Mouse (Mus musculus) brain, embryonic 14.5 days (tissue): Measurements from ENCODE around the gene Fads2. TPM values are rescaled to one million over a fixed set of nuclear protein-coding genes. Genes with fewer than 3 reads are reported as not detected.

Experiments
- DNase-seq: peaks from one replicate; pipeline ENCODE4 v3.0.0-alpha.2; 2011; ENCODE audit warnings: low read depth
- CTCF ChIP-seq: fragments of 200-500 bp; IDR thresholded peaks from 2 replicates; pipeline ENCODE4 v1.5.1; 2012; ENCODE audit warnings: inconsistent platforms, mild to moderate bottlenecking, moderate library complexity, borderline replicate concordance; ENCODE audit not compliant: insufficient read depth, insufficient read length; ENCODE audit errors: extremely low read depth
- POLR2A ChIP-seq: fragments of 200-500 bp; IDR thresholded peaks from 2 replicates; pipeline ENCODE4 v1.6.1; 2012; ENCODE audit warnings: mild to moderate bottlenecking, inconsistent platforms, borderline replicate concordance; ENCODE audit not compliant: poor library complexity, insufficient read depth, insufficient read length, severe bottlenecking; ENCODE audit errors: extremely low read depth
- polyA plus RNA-seq: library from polyadenylated mRNA; depleted of rRNA; stranded (reverse); fragments of >200 nt; gene quantifications from 2 replicates; pipeline ENCODE4 v1.2.3, GENCODE M21; 2012

Gene Fads2
- polyA plus RNA-seq, 1 experiment: 216 TPM

DNA sequence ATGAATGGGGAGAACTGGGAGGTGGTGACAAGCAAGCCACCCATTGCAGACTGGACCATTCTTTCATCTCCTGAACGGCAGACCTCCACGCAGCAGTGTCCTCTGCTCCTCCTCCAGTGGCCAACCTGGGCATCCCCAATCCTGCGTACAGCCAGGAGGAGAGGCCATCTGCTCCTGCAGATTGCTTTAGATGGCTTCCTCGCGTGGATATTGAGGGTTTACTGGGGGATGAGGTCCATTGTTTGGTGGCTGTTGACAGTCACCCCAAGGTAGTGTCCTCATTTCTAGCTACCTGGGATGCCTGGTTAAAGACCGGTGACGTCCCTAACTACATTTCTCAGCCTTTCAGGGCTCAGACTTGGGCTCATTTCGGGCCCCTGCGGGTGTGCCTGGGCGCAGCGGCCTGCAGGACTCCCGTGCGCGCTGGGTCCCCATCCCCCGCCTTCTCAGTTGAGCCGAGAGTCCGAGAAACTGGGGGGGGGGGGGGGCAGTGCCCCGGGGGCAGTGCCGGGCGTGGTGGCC, 60.6 kb downstream of the Fads2 start:
- no peak for DNase-seq
- TF ChIP-seq POLR2A: no peak
- no peak for TF ChIP-seq CTCF

GRCm38 (mm10) chr19:10039615-10040014, 61.9 kb downstream of the Fads2 start:
- TF ChIP-seq CTCF (peak; percentile 14; the same call in 1 of the 2 replicates), POLR2A (no peak)
- DNase-seq: no peak

- DNase-seq: peak; percentile 64
Measured at GRCm38 (mm10) chr19:10038910-10039309, 62.6 kb downstream of the Fads2 start.

DNA sequence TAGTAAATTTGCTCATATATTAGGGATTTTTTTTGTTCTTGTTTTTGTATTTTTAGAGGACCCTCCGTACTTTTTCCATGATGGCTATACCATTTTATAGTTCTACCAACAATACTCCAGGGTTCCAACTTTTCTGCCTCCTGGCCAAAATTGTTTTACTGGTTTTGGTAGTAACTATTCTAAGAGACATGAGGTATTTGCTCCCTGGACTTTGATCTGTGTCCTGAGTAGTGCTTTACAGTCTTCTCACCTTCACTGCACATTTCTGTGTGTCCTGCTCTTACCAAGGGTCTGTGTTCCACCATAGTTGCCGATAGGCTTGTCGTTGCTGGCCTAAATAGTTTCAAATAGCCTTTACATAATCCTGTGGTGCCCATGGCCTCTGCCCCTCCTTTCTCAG, 63.2 kb downstream of the Fads2 start:
- TF ChIP-seq CTCF (no peak), POLR2A (no peak)

More at GRCm38 (mm10) chr19:10038910-10039309, 62.6 kb downstream of the Fads2 start:
- no peak for TF ChIP-seq CTCF

DNA sequence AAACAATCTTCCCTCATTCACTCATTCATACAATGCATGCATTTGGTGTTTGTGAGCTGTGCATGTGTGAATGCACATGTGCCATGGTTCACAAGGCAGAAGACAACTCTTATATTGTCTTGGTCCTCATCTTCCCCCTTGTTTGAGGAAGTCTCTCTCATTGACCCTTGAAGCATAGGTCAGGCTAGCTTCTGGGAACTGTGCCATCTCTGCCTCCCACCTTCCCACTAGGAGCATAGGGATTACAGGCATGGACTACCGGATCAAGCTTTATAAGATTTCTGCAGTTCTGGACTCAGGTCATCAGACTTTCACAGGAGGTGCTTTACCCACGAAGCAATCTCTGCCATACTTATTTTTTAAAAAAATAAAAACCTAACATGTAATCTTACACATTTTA, 64.0 kb downstream of the Fads2 start:
- TF ChIP-seq CTCF (no peak), POLR2A (no peak)
- no peak for DNase-seq

More for the DNA sequence above, 63.2 kb downstream of the Fads2 start:
- no peak for DNase-seq

GRCm38 (mm10) chr19:10034785-10035447, 66.6 kb downstream of the Fads2 start:
- DNase-seq: peak; percentile 80
- TF ChIP-seq POLR2A: no peak
- peak; percentile 87 for TF ChIP-seq CTCF

DNA sequence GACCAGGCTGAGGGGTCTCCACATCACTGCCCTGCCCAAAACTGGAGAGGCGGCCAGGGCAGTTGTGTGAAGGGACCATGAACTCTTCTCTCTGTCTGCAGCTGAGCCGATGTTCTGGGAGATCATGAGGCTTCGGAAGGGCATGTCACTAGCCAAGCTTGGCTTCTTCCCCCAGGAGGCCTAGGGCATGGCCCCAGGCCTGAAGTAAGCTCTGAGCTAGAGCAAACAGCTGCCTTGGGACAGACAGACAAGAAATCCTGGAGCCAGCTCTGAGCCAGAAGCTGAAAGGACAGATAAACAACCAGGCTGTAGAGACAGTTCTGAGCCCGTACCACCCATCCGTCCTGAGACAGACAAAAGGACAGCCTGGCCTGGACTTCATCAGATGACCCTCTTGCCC, 67.2 kb downstream of the Fads2 start:
- TF ChIP-seq CTCF (no peak), POLR2A (no peak)
- no peak for DNase-seq

DNA sequence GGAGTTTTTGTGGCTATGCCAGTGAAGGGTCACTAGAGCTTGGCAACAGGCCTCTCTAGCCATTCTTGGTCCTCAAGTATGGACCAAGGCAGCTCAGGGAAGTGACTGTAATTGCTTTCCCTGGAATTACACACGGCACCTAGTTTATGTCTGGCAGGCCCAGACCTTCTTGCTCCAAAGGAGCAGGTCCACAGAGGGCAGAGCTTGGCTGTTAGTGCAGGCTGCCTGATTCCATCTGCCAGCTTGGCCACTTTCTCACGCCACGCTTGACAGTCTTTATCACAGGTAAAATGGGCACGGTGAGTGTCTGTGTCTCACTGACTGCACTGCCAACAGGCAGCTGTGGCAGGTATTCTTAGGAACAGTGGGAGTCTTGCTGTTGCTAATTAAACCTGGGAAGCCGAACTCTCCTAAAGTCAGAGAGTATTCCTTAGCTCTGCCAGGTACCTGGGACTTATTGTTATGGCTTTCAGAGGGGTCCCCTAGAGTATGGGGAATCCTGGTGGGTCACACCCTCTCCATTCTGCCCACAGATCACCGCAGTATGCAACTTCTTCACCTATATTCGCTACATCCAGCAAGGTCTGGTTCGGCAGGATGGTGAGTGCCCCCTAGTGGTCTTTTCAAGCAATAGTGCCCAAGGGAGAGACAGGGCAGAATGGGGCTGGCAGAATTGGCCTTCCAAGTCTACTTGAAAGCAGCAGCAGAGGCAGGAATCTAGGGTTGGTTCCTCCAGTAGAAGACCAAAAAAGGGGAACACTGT, 68.2 kb downstream of the Fads2 start:
- TF ChIP-seq CTCF: peak; percentile 90
- TF ChIP-seq POLR2A: no peak
- peak; percentile 79 for DNase-seq

- TF ChIP-seq CTCF (no peak), POLR2A (no peak)
- DNase-seq: no peak
Measured at GRCm38 (mm10) chr19:10029746-10030145, 71.8 kb downstream of the Fads2 start.

DNA sequence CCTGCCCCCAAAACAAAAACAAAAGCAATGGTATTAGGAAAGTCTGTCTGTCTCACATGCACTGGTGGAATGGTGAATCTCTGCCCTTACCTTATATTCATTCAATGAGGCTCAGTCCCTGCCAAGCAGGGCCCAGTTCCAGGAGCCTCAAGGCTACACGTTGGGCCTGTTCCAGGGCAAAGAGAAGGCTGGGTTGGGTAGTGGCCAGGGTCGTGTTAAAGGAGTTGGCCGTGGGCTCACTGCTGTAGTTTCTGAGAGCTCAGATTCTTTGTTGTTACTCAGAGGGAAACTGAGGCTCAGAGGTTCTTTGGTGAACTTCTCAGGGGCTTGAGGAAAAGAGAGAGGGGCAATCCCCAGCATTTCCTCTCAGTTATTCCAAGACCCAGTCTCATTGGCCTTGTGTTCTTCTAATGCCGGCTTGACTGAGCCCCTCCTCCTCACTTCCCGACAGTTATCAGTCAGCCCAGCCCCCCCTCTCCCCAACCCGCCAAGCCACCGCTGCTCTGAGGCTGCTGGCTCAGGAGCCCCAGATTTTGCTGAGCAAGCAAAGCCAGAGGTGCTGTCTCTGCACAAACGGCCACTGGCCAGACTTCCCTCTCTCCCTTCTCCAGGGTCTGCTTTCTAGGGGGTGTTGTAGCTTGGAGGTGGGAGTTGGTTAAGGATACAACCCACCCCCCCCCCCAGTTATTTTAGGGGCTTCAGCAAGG, 76.2 kb downstream of the Fads2 start:
- DNase-seq: peak; percentile 75
- no peak for TF ChIP-seq POLR2A
- TF ChIP-seq CTCF: no peak

DNA sequence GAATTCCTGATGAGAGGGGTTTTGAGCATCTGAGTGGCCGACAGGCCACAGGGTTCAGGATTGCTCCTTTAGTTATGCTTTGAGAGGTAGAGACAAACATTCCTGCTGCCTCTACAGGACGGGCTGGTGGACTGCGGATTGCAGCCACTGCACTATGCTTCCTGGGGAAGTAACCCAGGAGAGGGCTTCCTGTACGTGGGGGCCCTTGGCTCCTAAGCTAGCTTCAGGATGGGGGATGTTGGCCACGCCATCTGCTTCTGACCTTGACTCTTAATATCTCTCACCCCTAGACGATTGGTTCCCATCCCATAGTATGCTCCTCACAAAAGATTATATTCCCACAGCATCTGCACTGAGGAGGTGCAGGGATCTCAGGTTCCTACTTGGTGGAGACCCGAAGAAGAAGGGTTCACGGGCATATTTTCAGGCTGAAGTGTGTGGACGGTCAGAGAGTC, 78.2 kb downstream of the Fads2 start:
- TF ChIP-seq POLR2A (no peak), CTCF (no peak)
- DNase-seq: no peak
